Mouse (Mus musculus): Measurements from ENCODE around the gene Tspan1.

DNA sequence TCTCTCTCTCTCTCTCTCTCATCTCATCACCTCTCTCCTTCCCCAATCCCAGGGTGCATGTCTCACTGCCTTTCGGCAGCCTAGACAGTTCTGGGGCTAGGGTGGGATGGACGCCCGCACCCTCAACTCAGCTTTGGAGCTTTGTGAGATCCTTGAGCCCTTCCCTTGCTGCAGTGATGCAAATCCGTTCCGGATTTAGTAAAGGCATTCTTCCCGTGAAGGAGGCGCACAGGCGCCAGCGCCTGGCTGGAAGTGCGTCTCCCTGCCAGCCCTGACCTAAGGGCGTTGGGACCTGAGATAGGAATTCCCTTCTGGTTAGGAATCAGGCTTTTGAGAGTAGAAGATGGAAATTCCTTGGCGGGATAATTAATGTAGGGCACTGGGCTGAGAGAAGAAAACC lies 15.3 kb upstream of the Tspan1 start:
- TF ChIP-seq CTCF (IDR thresholded peaks at IDR 0.05 in 2 of 3, conservative IDR thresholded peaks at IDR 0.05 in 1 of 3; ENCODE audit: control insufficient read depth in 1 of 3, insufficient read depth in 1 of 3, low read depth in 2 of 3, low read length in 3 of 3, poor library complexity in 1 of 3, severe bottlenecking in 1 of 3), result no peak
- no peak for TF ChIP-seq HCFC1 (IDR thresholded peaks at IDR 0.05; ENCODE audit: low read depth, low read length)
- TF ChIP-seq MAFK (IDR thresholded peaks at IDR 0.05; ENCODE audit: borderline replicate concordance, low read depth, low read length), result no peak
- TF ChIP-seq E2F4 (IDR thresholded peaks at IDR 0.05; ENCODE audit: borderline replicate concordance, low read depth, low read length), result no peak
- no peak for TF ChIP-seq RAD21 (IDR thresholded peaks at IDR 0.05; ENCODE audit: low read depth, low read length)
- no peak for TF ChIP-seq ZNF384 (IDR thresholded peaks at IDR 0.05; ENCODE audit: low read depth, low read length)
- no peak for TF ChIP-seq POLR2AphosphoS5 (IDR thresholded peaks at IDR 0.05; ENCODE audit: borderline replicate concordance, low read depth, low read length)
- TF ChIP-seq ZMIZ1 (IDR thresholded peaks at IDR 0.05; ENCODE audit: low read depth, low read length), result no peak
- TF ChIP-seq TAL1 (IDR thresholded peaks at IDR 0.05; ENCODE audit: low read length), result no peak
- no peak for TF ChIP-seq EP300 (IDR thresholded peaks at IDR 0.05; ENCODE audit: low read depth in 1 of 2, low read length in 2 of 2)
- no peak for TF ChIP-seq POLR2A (IDR thresholded peaks at IDR 0.05; ENCODE audit: control insufficient read depth in 1 of 2, insufficient read depth in 1 of 2, low read depth in 1 of 2, low read length in 2 of 2, poor library complexity in 1 of 2)
- TF ChIP-seq UBTF (IDR thresholded peaks at IDR 0.05; ENCODE audit: borderline replicate concordance, insufficient read depth, low read depth, low read length), result no peak

Data from MEL (cell line).